Mouse (Mus musculus): ENCODE data around the gene Gm20661. TPM values are rescaled to one million over a fixed set of nuclear protein-coding genes. Genes with fewer than 3 reads are reported as not detected.

Gene Gm20661
- polyA plus RNA-seq, 1 experiment, result 0.20 TPM

GRCm38 (mm10) chr9:107961351-107961762 is 21.5 kb upstream of the Gm20661 start:
- TF ChIP-seq POLR2A (IDR thresholded peaks at IDR 0.05; ENCODE audit: borderline replicate concordance, insufficient read depth, low read length) (no peak), CTCF (IDR thresholded peaks at IDR 0.05; ENCODE audit: borderline replicate concordance, insufficient read depth, low read depth, low read length) (no peak)
- no peak for DNase-seq
- Histone ChIP-seq H3K4me1 (ENCODE audit: control insufficient read depth, insufficient read depth, low read length) (no peaks in the 10 kb centered on the region), H3K27ac (ENCODE audit: insufficient read depth, low read length) (no peak overlapping the region), H3K27me3 (ENCODE audit: control insufficient read depth, insufficient read depth, low read length) (no peaks in the 10 kb centered on the region), H3K4me3 (replicated peaks; ENCODE audit: insufficient read depth, low read depth, low read length) (no peak overlapping the region)
- WGBS, result 76% methylated on average over 10 of the region's 10 CpGs

- no peak for DNase-seq
- H3K27me3 ChIP-seq (ENCODE audit: control insufficient read depth, insufficient read depth, low read length), result no peaks in the 10 kb centered on the region
- TF ChIP-seq POLR2A (IDR thresholded peaks at IDR 0.05; ENCODE audit: borderline replicate concordance, insufficient read depth, low read length) (no peak), CTCF (IDR thresholded peaks at IDR 0.05; ENCODE audit: borderline replicate concordance, insufficient read depth, low read depth, low read length) (no peak)
- no peak overlapping the region for H3K27ac ChIP-seq (ENCODE audit: insufficient read depth, low read length)
- no peak overlapping the region for H3K4me3 ChIP-seq (replicated peaks; ENCODE audit: insufficient read depth, low read depth, low read length)
- WGBS, result 40% methylated on average over 5 of the region's 5 CpGs
- H3K4me1 ChIP-seq (ENCODE audit: control insufficient read depth, insufficient read depth, low read length), result no peaks in the 10 kb centered on the region
Observed at GRCm38 (mm10) chr9:107961881-107962280, 21.0 kb upstream of the Gm20661 start.

- Histone ChIP-seq H3K27me3 (ENCODE audit: control insufficient read depth, insufficient read depth, low read length) (no peaks in the 10 kb centered on the region), H3K4me3 (replicated peaks; ENCODE audit: insufficient read depth, low read depth, low read length) (no peak overlapping the region), H3K27ac (ENCODE audit: insufficient read depth, low read length) (no peak overlapping the region), H3K4me1 (ENCODE audit: control insufficient read depth, insufficient read depth, low read length) (no peaks in the 10 kb centered on the region)
- 93% methylated on average over 9 of the region's 9 CpGs for WGBS
- TF ChIP-seq CTCF (IDR thresholded peaks at IDR 0.05; ENCODE audit: borderline replicate concordance, insufficient read depth, low read depth, low read length), result no peak
- no peak for DNase-seq
Observed at GRCm38 (mm10) chr9:107962916-107963315, 19.9 kb upstream of the Gm20661 start.

- TF ChIP-seq CTCF (IDR thresholded peaks at IDR 0.05; ENCODE audit: borderline replicate concordance, insufficient read depth, low read depth, low read length) (peak; percentile 97), POLR2A (IDR thresholded peaks at IDR 0.05; ENCODE audit: borderline replicate concordance, insufficient read depth, low read length) (no peak)
- peak; percentile 78 to 79 for DNase-seq
- no peaks in the 10 kb centered on the region for H3K4me1 ChIP-seq (ENCODE audit: control insufficient read depth, insufficient read depth, low read length)
- H3K4me3 ChIP-seq (replicated peaks; ENCODE audit: insufficient read depth, low read depth, low read length), result no peak overlapping the region
- H3K27ac ChIP-seq (ENCODE audit: insufficient read depth, low read length), result no peak overlapping the region
- no peaks in the 10 kb centered on the region for H3K27me3 ChIP-seq (ENCODE audit: control insufficient read depth, insufficient read depth, low read length)
- WGBS, result 20% methylated on average over 5 of the region's 5 CpGs
Observed at GRCm38 (mm10) chr9:107963700-107964099, 19.2 kb upstream of the Gm20661 start.

GRCm38 (mm10) chr9:107964681-107965080 is 18.2 kb upstream of the Gm20661 start:
- no peak overlapping the region for H3K27ac ChIP-seq (ENCODE audit: insufficient read depth, low read length)
- 89% methylated on average over 9 of the region's 9 CpGs for WGBS
- no peak for TF ChIP-seq POLR2A (IDR thresholded peaks at IDR 0.05; ENCODE audit: borderline replicate concordance, insufficient read depth, low read length)
- H3K4me3 ChIP-seq (replicated peaks; ENCODE audit: insufficient read depth, low read depth, low read length), result no peak overlapping the region
- DNase-seq, result no peak
- H3K27me3 ChIP-seq (ENCODE audit: control insufficient read depth, insufficient read depth, low read length), result no peaks in the 10 kb centered on the region
- H3K4me1 ChIP-seq (ENCODE audit: control insufficient read depth, insufficient read depth, low read length), result no peaks in the 10 kb centered on the region

GRCm38 (mm10) chr9:107966676-107967075 is 16.2 kb upstream of the Gm20661 start:
- H3K4me3 ChIP-seq (replicated peaks; ENCODE audit: insufficient read depth, low read depth, low read length), result no peak overlapping the region
- H3K4me1 ChIP-seq (ENCODE audit: control insufficient read depth, insufficient read depth, low read length), result no peaks in the 10 kb centered on the region
- H3K27ac ChIP-seq (ENCODE audit: insufficient read depth, low read length), result no peak overlapping the region
- 94% methylated on average over 10 of the region's 10 CpGs for WGBS
- no peaks in the 10 kb centered on the region for H3K27me3 ChIP-seq (ENCODE audit: control insufficient read depth, insufficient read depth, low read length)
- no peak for DNase-seq
- TF ChIP-seq POLR2A (IDR thresholded peaks at IDR 0.05; ENCODE audit: borderline replicate concordance, insufficient read depth, low read length) (no peak), CTCF (IDR thresholded peaks at IDR 0.05; ENCODE audit: borderline replicate concordance, insufficient read depth, low read depth, low read length) (no peak)

- Histone ChIP-seq H3K4me1 (ENCODE audit: control insufficient read depth, insufficient read depth, low read length) (no peaks in the 10 kb centered on the region), H3K27me3 (ENCODE audit: control insufficient read depth, insufficient read depth, low read length) (no peaks in the 10 kb centered on the region), H3K27ac (ENCODE audit: insufficient read depth, low read length) (no peak overlapping the region), H3K4me3 (replicated peaks; ENCODE audit: insufficient read depth, low read depth, low read length) (no peak overlapping the region)
- DNase-seq, result no peak
- TF ChIP-seq POLR2A (IDR thresholded peaks at IDR 0.05; ENCODE audit: borderline replicate concordance, insufficient read depth, low read length), result no peak
- TF ChIP-seq CTCF (IDR thresholded peaks at IDR 0.05; ENCODE audit: borderline replicate concordance, insufficient read depth, low read depth, low read length), result no peak
- WGBS, result 84% methylated on average over 6 of the region's 6 CpGs
Observed at GRCm38 (mm10) chr9:107967437-107967836, 15.4 kb upstream of the Gm20661 start.

GRCm38 (mm10) chr9:107968531-107968930 is 14.3 kb upstream of the Gm20661 start:
- TF ChIP-seq POLR2A (IDR thresholded peaks at IDR 0.05; ENCODE audit: borderline replicate concordance, insufficient read depth, low read length) (no peak), CTCF (IDR thresholded peaks at IDR 0.05; ENCODE audit: borderline replicate concordance, insufficient read depth, low read depth, low read length) (no peak)
- Histone ChIP-seq H3K27ac (ENCODE audit: insufficient read depth, low read length) (no peak overlapping the region), H3K27me3 (ENCODE audit: control insufficient read depth, insufficient read depth, low read length) (no peaks in the 10 kb centered on the region), H3K4me1 (ENCODE audit: control insufficient read depth, insufficient read depth, low read length) (no peaks in the 10 kb centered on the region), H3K4me3 (replicated peaks; ENCODE audit: insufficient read depth, low read depth, low read length) (no peak overlapping the region)
- DNase-seq, result no peak
- WGBS, result 95% methylated on average over 7 of the region's 7 CpGs

Data from cerebellum, adult 2 months (tissue).